Mouse (Mus musculus): ENCODE data around the gene Gm28230.

Gm28230 gene

GRCm38 (mm10) chr2:74726551-74726950 is at the start of gene Gm28230:
Gene Gm28230, plus strand, starts transcription at chr2:74726728.
- no peak for DNase-seq (ENCODE audit: low spot score in 2 of 2)

GRCm38 (mm10) chr2:74677106-74677505 is 49.4 kb upstream of the Gm28230 start:
- DNase-seq (ENCODE audit: low spot score in 2 of 2) = no peak

- DNase-seq (ENCODE audit: low spot score in 2 of 2) = no peak
Observed at GRCm38 (mm10) chr2:74678891-74679595, 47.5 kb upstream of the Gm28230 start, which contains the start of gene Hoxd11. Gene Hoxd11, plus strand, starts transcription at chr2:74679557.

- no peak for DNase-seq (ENCODE audit: low spot score in 2 of 2)
Observed at GRCm38 (mm10) chr2:74679596-74679971, 46.9 kb upstream of the Gm28230 start.

GRCm38 (mm10) chr2:74679980-74680379 is 46.5 kb upstream of the Gm28230 start:
- DNase-seq (ENCODE audit: low spot score in 2 of 2) = no peak

- no peak for DNase-seq (ENCODE audit: low spot score in 2 of 2)
Observed at GRCm38 (mm10) chr2:74680561-74681398, 45.7 kb upstream of the Gm28230 start.

GRCm38 (mm10) chr2:74681594-74682531 is 44.7 kb upstream of the Gm28230 start:
- DNase-seq (ENCODE audit: low spot score in 2 of 2) = no peak

GRCm38 (mm10) chr2:74682796-74683195 is 43.7 kb upstream of the Gm28230 start:
- no peak for DNase-seq (ENCODE audit: low spot score in 2 of 2)

- no peak for DNase-seq (ENCODE audit: low spot score in 2 of 2)
Observed at GRCm38 (mm10) chr2:74683471-74683951, 43.0 kb upstream of the Gm28230 start.

GRCm38 (mm10) chr2:74684106-74684505 is 42.4 kb upstream of the Gm28230 start:
- no peak for DNase-seq (ENCODE audit: low spot score in 2 of 2)

GRCm38 (mm10) chr2:74685059-74685603 is 41.4 kb upstream of the Gm28230 start:
- DNase-seq (ENCODE audit: low spot score in 2 of 2) = no peak

GRCm38 (mm10) chr2:74686301-74686987 is 40.1 kb upstream of the Gm28230 start:
- no peak for DNase-seq (ENCODE audit: low spot score in 2 of 2)

GRCm38 (mm10) chr2:74686988-74687697 is 39.4 kb upstream of the Gm28230 start:
- DNase-seq (ENCODE audit: low spot score in 2 of 2) = no peak

- DNase-seq (ENCODE audit: low spot score in 2 of 2) = no peak
Observed at GRCm38 (mm10) chr2:74687698-74688555, 38.6 kb upstream of the Gm28230 start.

GRCm38 (mm10) chr2:74688795-74689573 is 37.5 kb upstream of the Gm28230 start:
- DNase-seq (ENCODE audit: low spot score in 2 of 2) = no peak

- DNase-seq (ENCODE audit: low spot score in 2 of 2) = no peak
Observed at GRCm38 (mm10) chr2:74689574-74690337, 36.8 kb upstream of the Gm28230 start.

GRCm38 (mm10) chr2:74690338-74690716 is 36.2 kb upstream of the Gm28230 start:
- no peak for DNase-seq (ENCODE audit: low spot score in 2 of 2)
